Mouse (Mus musculus): ENCODE data around the gene Elp4. TPM values are rescaled to one million over a fixed set of nuclear protein-coding genes. Genes with fewer than 3 reads are reported as not detected.

The Elp4 gene
- polyA plus RNA-seq, 1 experiment from 2014 or later, result 22.8 TPM

DNA sequence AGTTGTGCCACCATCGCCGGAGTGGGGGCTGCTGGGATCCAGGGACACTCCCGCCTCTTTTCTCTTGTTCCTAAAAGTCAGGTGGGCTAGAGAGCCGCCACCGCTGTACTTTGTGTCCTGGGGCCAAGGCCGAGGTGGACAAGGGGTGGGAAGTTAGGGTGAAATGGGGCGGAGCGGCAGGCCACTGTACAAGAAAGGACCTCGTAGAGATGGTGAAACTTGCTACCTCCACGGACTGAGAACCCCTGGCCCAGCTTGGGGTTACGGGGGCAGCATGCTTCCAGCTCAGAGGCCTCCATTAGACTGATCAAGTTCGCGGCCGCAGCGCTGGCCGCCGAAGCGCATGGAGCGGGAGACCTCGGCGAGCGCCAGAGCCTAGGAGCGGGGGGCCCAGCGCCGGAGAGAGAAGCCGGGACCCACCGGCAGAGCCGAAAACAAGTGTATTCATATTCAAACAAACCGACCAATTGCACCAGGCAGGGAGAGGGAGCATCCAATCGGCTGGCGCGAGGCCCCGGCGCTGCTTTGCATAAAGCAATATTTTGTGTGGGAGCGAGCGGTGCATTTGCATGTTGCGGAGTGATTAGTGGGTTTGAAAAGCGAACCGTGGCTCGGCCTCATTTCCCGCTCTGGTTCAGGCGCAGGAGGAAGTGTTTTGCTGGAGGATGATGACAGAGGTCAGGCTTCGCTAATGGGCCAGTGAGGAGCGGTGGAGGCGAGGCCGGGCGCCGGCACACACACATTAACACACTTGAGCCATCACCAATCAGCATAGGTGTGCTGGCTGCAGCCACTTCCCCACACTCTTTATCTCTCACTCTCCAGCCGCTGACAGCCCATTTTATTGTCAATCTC, 229.3 kb downstream of the Elp4 start:
- Histone ChIP-seq H3K36me3 (ENCODE audit: insufficient read depth, low read length) (no peaks in the 10 kb centered on the region), H3K27me3 (ENCODE audit: insufficient read depth, low read length) (peaks cover 89% of the 10 kb centered on the region), H3K27ac (no peak overlapping the region), H3K9me3 (replicated peaks; ENCODE audit: low read length) (no peaks in the 10 kb centered on the region), H3K4me1 (replicated peaks; ENCODE audit: insufficient read depth, low read length) (peaks cover 10% of the 10 kb centered on the region; the same call in 1 of the 2 replicates), H3K4me3 (replicated peaks; ENCODE audit: low read depth, low read length) (peak overlapping the region; percentile 27), H3K4me2 (ENCODE audit: low read length) (peak overlapping the region; percentile 50), H3K9ac (ENCODE audit: low read depth, low read length) (no peak overlapping the region)
- 2% methylated on average over 49 of the region's 49 CpGs for WGBS
- DNase-seq (ENCODE audit: low spot score) (peak; percentile 61), ATAC-seq (replicated peaks; ENCODE audit: low FRiP score, low read depth) (peak; percentile 62)
- no peak for TF ChIP-seq CTCF (IDR thresholded peaks at IDR 0.05; ENCODE audit: low read depth)

DNA sequence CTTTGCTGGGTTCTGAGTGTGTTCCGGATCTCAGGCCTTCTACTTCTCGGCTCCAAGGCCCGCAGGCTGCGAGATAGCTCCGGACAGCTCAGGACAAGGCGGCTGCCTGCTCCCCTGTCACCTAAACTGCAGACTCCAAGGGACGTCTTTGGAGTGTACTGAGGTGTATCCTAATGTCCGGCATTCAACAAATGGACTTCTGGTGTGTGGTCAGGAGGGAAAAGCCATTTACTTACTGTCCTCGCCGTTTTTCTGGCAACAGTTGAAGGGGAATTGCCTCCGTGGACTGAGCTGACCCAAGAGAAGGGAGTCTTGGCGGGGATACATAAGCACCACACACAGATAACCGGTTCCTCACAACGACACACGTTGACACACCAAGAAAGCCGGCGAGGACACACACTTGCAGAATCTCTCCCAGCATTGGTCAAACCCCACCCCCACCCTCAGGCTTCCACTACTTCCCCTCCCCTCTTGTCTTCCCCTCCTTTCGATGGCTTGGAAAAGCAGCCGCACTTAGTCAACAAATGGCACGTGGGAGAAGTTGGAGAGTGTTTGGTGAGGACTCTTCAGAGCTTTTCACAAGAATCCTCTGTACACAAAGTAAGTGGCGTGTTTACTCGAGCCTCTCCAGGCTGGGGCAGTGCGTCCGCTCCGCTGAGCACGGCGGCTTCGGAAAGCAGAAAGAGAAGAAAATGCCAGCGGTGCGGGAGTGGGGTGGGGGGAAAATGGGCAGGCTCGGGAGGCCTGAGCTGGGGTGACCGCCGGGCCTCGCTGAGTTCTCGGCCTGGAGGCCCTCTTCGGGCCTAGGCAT, 230.1 kb downstream of the Elp4 start:
- DNase-seq (ENCODE audit: low spot score) (peak; percentile 27), ATAC-seq (replicated peaks; ENCODE audit: low FRiP score, low read depth) (no peak)
- Histone ChIP-seq H3K4me3 (replicated peaks; ENCODE audit: low read depth, low read length) (peak overlapping the region; percentile 27), H3K4me2 (ENCODE audit: low read length) (peak overlapping the region; percentile 50), H3K4me1 (replicated peaks; ENCODE audit: insufficient read depth, low read length) (peaks cover 12% of the 10 kb centered on the region), H3K9ac (ENCODE audit: low read depth, low read length) (no peak overlapping the region), H3K36me3 (ENCODE audit: insufficient read depth, low read length) (no peaks in the 10 kb centered on the region), H3K27me3 (ENCODE audit: insufficient read depth, low read length) (peaks cover 89% of the 10 kb centered on the region), H3K9me3 (replicated peaks; ENCODE audit: low read length) (no peaks in the 10 kb centered on the region), H3K27ac (no peak overlapping the region)
- TF ChIP-seq CTCF (IDR thresholded peaks at IDR 0.05; ENCODE audit: low read depth), result no peak
- whole genome bisulfite sequencing, result 1% methylated on average over 36 of the region's 36 CpGs

DNA sequence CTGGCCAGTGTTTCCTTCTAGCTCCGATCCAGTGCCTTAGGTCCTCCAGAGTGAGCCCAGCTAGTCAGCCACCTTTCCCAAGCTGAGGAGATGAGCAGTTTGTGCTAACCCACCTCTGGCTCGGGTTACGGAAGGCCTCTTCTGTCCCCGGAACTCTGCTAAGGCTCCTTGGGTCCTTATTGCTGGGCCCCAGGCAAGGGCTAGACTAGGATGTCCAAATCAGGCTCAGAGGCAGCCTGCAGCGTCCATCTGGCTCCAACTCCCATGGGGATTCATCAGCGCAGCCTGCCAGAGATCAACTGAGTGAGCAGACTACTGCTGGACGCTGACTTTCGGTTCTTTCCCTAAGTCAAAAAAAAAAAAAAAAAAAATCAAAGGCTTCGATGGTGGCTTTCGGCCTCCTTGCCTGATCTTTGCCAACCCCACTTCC, 230.7 kb downstream of the Elp4 start:
- 1% methylated on average over 10 of the region's 10 CpGs for WGBS
- H3K9ac ChIP-seq (ENCODE audit: low read depth, low read length), result no peak overlapping the region
- ATAC-seq (replicated peaks; ENCODE audit: low FRiP score, low read depth) (no peak), DNase-seq (ENCODE audit: low spot score) (peak; percentile 32)
- peaks cover 12% of the 10 kb centered on the region for H3K4me1 ChIP-seq (replicated peaks; ENCODE audit: insufficient read depth, low read length)
- H3K27ac ChIP-seq, result no peak overlapping the region
- no peak for TF ChIP-seq CTCF (IDR thresholded peaks at IDR 0.05; ENCODE audit: low read depth)
- H3K4me2 ChIP-seq (ENCODE audit: low read length), result peak overlapping the region; percentile 50
- H3K4me3 ChIP-seq (replicated peaks; ENCODE audit: low read depth, low read length), result peak overlapping the region; percentile 9; the same call in 1 of the 2 replicates
- no peaks in the 10 kb centered on the region for H3K36me3 ChIP-seq (ENCODE audit: insufficient read depth, low read length)
- H3K9me3 ChIP-seq (replicated peaks; ENCODE audit: low read length), result no peaks in the 10 kb centered on the region
- peaks cover 89% of the 10 kb centered on the region for H3K27me3 ChIP-seq (ENCODE audit: insufficient read depth, low read length)

DNA sequence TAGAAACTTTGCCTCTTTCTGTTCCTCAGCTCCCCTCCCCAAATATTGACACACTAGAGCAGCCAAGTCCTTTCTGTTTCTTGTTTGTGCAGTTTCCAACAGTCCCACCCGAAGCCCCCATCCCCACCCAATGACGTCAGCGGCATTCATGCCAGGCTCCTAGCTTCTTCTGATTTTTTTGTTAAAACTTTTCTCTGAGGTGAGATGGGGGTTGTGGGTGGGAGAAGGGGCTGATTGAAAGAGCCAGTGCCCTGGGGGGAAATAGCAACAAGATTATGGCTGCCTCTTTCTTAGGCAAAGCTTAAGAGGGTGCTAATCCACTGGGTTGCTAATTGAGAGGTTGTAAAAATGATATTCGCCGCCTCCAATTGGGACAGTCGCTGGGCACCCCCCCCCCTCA, 231.3 kb downstream of the Elp4 start:
- Histone ChIP-seq H3K27ac (no peak overlapping the region), H3K4me2 (ENCODE audit: low read length) (no peak overlapping the region), H3K9ac (ENCODE audit: low read depth, low read length) (no peak overlapping the region), H3K4me1 (replicated peaks; ENCODE audit: insufficient read depth, low read length) (peaks cover 12% of the 10 kb centered on the region), H3K36me3 (ENCODE audit: insufficient read depth, low read length) (no peaks in the 10 kb centered on the region), H3K4me3 (replicated peaks; ENCODE audit: low read depth, low read length) (no peak overlapping the region; the same call in 1 of the 2 replicates), H3K27me3 (ENCODE audit: insufficient read depth, low read length) (peaks cover 90% of the 10 kb centered on the region), H3K9me3 (replicated peaks; ENCODE audit: low read length) (no peaks in the 10 kb centered on the region)
- ATAC-seq (replicated peaks; ENCODE audit: low FRiP score, low read depth) (no peak), DNase-seq (ENCODE audit: low spot score) (no peak)
- under 1% methylated on average over 6 of the region's 6 CpGs for WGBS
- no peak for TF ChIP-seq CTCF (IDR thresholded peaks at IDR 0.05; ENCODE audit: low read depth)

DNA sequence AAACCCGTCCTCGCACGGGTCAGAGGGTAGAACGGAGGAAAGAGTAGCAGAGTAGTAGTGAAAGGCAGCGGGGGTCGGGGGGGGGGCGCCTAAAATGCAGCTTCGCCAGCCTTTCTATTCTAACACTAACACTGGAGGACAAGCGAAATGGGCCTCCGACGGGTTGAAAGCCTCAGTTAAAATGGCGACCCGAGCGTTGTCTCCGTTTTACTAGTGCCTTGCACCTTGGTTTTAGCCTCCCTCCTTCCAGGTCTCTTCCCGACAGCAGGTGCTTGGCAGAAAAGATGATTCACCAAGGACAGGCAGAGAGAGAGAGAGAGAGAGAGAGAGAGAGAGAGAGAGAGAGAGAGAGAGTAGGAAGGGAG, 231.8 kb downstream of the Elp4 start:
- DNase-seq (ENCODE audit: low spot score), result peak; percentile 0
- no peak for ATAC-seq (replicated peaks; ENCODE audit: low FRiP score, low read depth)
- TF ChIP-seq CTCF (IDR thresholded peaks at IDR 0.05; ENCODE audit: low read depth), result no peak
- Histone ChIP-seq H3K9me3 (replicated peaks; ENCODE audit: low read length) (no peaks in the 10 kb centered on the region), H3K36me3 (ENCODE audit: insufficient read depth, low read length) (no peaks in the 10 kb centered on the region), H3K4me3 (replicated peaks; ENCODE audit: low read depth, low read length) (peak overlapping the region; percentile 14; the same call in 1 of the 2 replicates), H3K27ac (no peak overlapping the region), H3K4me1 (replicated peaks; ENCODE audit: insufficient read depth, low read length) (peaks cover 12% of the 10 kb centered on the region), H3K9ac (ENCODE audit: low read depth, low read length) (no peak overlapping the region), H3K27me3 (ENCODE audit: insufficient read depth, low read length) (peaks cover 90% of the 10 kb centered on the region), H3K4me2 (ENCODE audit: low read length) (no peak overlapping the region)
- WGBS, result 1% methylated on average over 16 of the region's 16 CpGs

All from kidney, postnatal 0 days (tissue).